Mouse (Mus musculus) neural tube, embryonic 13.5 days (tissue): Measurements from ENCODE around the gene Tatdn3. TPM values are rescaled to one million over a fixed set of nuclear protein-coding genes. Genes with fewer than 3 reads are reported as not detected.

Experiments used
- ATAC-seq: fragments of 200-750 bp; cut with Nextera tagmentation; 2 replicates; pipeline ENCODE4 v1.8.0; 2017; ENCODE audit warnings: low read depth, mild to moderate bottlenecking, moderate TSS enrichment, moderate library complexity
- H3K27ac ChIP-seq: fragments of 300-500 bp; sonication (generic); replicated peaks from 2 replicates; pipeline ENCODE4 v1.5.1; 2015; ENCODE audit warnings: moderate library complexity, mild to moderate bottlenecking, inconsistent platforms
- H3K27me3 ChIP-seq: fragments of 300-500 bp; sonication (generic); 2 replicates; pipeline ENCODE4 v1.6.1; 2015; ENCODE audit warnings: mild to moderate bottlenecking, inconsistent platforms
- H3K36me3 ChIP-seq: fragments of 300-500 bp; sonication (generic); 2 replicates; pipeline ENCODE4 v1.6.1; 2015; ENCODE audit warnings: mild to moderate bottlenecking, inconsistent platforms
- H3K4me1 ChIP-seq: fragments of 300-500 bp; sonication (generic); replicated peaks from 2 replicates; pipeline ENCODE4 v1.6.1; 2015; ENCODE audit warnings: inconsistent platforms
- H3K4me2 ChIP-seq: fragments of 300-500 bp; sonication (generic); 2 replicates; pipeline ENCODE4 v1.6.1; 2015; ENCODE audit warnings: inconsistent platforms, mild to moderate bottlenecking, moderate library complexity
- H3K4me3 ChIP-seq: fragments of 300-500 bp; sonication (generic); 2 replicates; pipeline ENCODE4 v1.5.1; 2015; ENCODE audit warnings: mild to moderate bottlenecking, inconsistent platforms
- H3K9ac ChIP-seq: fragments of 300-500 bp; sonication (generic); 2 replicates; pipeline ENCODE4 v1.6.1; 2015; ENCODE audit warnings: moderate library complexity, mild to moderate bottlenecking, inconsistent platforms
- H3K9me3 ChIP-seq: fragments of 300-500 bp; sonication (generic); 2 replicates; pipeline ENCODE4 v1.6.1; 2016; ENCODE audit warnings: inconsistent platforms
- WGBS: fragments of 180-500 bp; shearing (Covaris S2); methylation state at CpG from one replicate; pipeline ENCODE4 v1.1.7; 2015; 5-methylcytosine and 5-hydroxymethylcytosine counted together
- polyA plus RNA-seq: library from polyadenylated mRNA; unstranded; fragments of >200 nt; fragmentation: Nextera tagmentation; extraction: Ambion mirVana; gene quantifications from 2 replicates; pipeline ENCODE4 v1.2.1, GENCODE M21; 2015

The Tatdn3 gene
- polyA plus RNA-seq, result 16.6 and 17.5 TPM in 2 replicates

- peak within 1 kb of the TSS; percentile 80 for H3K9ac ChIP-seq
- ATAC-seq, result peak; percentile 95
- H3K9me3 ChIP-seq, result no peaks in the 10 kb centered on the region
- H3K4me3 ChIP-seq, result peak within 1 kb of the TSS; percentile 71
- H3K27me3 ChIP-seq, result no peaks in the 10 kb centered on the region
- H3K27ac ChIP-seq, result peak within 1 kb of the TSS; percentile 52
- peak within 1 kb of the TSS; percentile 88 for H3K4me2 ChIP-seq
- peaks cover 18% of the 10 kb centered on the region for H3K4me1 ChIP-seq
- H3K36me3 ChIP-seq, result no peaks in the 10 kb centered on the region
- under 1% methylated on average over 56 of the region's 56 CpGs for WGBS
These were observed at the start of gene Tatdn3, which contains the start of gene Nsl1 for GRCm38 (mm10) chr1:191062781-191063485. Gene Tatdn3, minus strand, starts transcription at chr1:191062932. Gene Nsl1, plus strand, starts transcription at chr1:191063012.

- H3K4me3 ChIP-seq, result no peak overlapping the region
- no peaks in the 10 kb centered on the region for H3K9me3 ChIP-seq
- H3K4me2 ChIP-seq, result no peak overlapping the region
- peaks cover 6% of the 10 kb centered on the region; the same call in 1 of the 2 replicates for H3K4me1 ChIP-seq
- H3K36me3 ChIP-seq, result no peaks in the 10 kb centered on the region
- no peak overlapping the region for H3K27ac ChIP-seq
- 60% methylated on average over 8 of the region's 8 CpGs for WGBS
- no peaks in the 10 kb centered on the region for H3K27me3 ChIP-seq
- no peak for ATAC-seq
- no peak overlapping the region for H3K9ac ChIP-seq
These were observed 48.4 kb upstream of the Tatdn3 start for GRCm38 (mm10) chr1:191111146-191111545.

- H3K9me3 ChIP-seq, result no peaks in the 10 kb centered on the region
These were observed 47.2 kb upstream of the Tatdn3 start for GRCm38 (mm10) chr1:191109907-191110306.

GRCm38 (mm10) chr1:191107306-191107705 is 44.6 kb upstream of the Tatdn3 start:
- WGBS, result 75% methylated on average over 10 of the region's 10 CpGs
- no peak for ATAC-seq
- Histone ChIP-seq H3K9ac (no peak overlapping the region), H3K27ac (no peak overlapping the region), H3K4me1 (peaks cover 6% of the 10 kb centered on the region; the same call in 1 of the 2 replicates), H3K27me3 (no peaks in the 10 kb centered on the region), H3K36me3 (no peaks in the 10 kb centered on the region), H3K9me3 (no peaks in the 10 kb centered on the region), H3K4me2 (no peak overlapping the region), H3K4me3 (no peak overlapping the region)

More at GRCm38 (mm10) chr1:191109907-191110306, 47.2 kb upstream of the Tatdn3 start:
- Histone ChIP-seq H3K4me2 (no peak overlapping the region), H3K9ac (no peak overlapping the region), H3K27ac (no peak overlapping the region), H3K4me3 (no peak overlapping the region), H3K36me3 (no peaks in the 10 kb centered on the region), H3K27me3 (no peaks in the 10 kb centered on the region), H3K4me1 (peaks cover 6% of the 10 kb centered on the region; the same call in 1 of the 2 replicates)
- ATAC-seq, result no peak
- WGBS, result 90% methylated on average over 9 of the region's 9 CpGs

- Histone ChIP-seq H3K27ac (no peak overlapping the region), H3K4me2 (no peak overlapping the region), H3K27me3 (peaks cover under 1% of the 10 kb centered on the region; the same call in 1 of the 2 replicates), H3K9me3 (0 out of 2 replicates have a peak, but pooled peaks cover 6% of the 10 kb centered on the region), H3K9ac (no peak overlapping the region), H3K4me3 (no peak overlapping the region), H3K4me1 (no peaks in the 10 kb centered on the region), H3K36me3 (no peaks in the 10 kb centered on the region)
- ATAC-seq, result no peak
- WGBS, result 84% methylated on average over 9 of the region's 9 CpGs
These were observed 42.5 kb upstream of the Tatdn3 start for GRCm38 (mm10) chr1:191105246-191105645.

GRCm38 (mm10) chr1:191102730-191103370 is 40.1 kb upstream of the Tatdn3 start:
- Histone ChIP-seq H3K4me3 (no peak overlapping the region), H3K27ac (no peak overlapping the region), H3K4me1 (peaks cover 9% of the 10 kb centered on the region), H3K4me2 (no peak overlapping the region), H3K9ac (no peak overlapping the region), H3K36me3 (no peaks in the 10 kb centered on the region), H3K27me3 (peaks cover 21% of the 10 kb centered on the region), H3K9me3 (0 out of 2 replicates have a peak, but pooled peaks cover 6% of the 10 kb centered on the region)
- 80% methylated on average over 15 of the region's 15 CpGs for WGBS
- ATAC-seq, result no peak

GRCm38 (mm10) chr1:191099772-191100291 is 37.1 kb upstream of the Tatdn3 start:
- 81% methylated on average over 5 of the region's 5 CpGs for WGBS

GRCm38 (mm10) chr1:191099114-191099513 is 36.4 kb upstream of the Tatdn3 start:
- peaks cover 28% of the 10 kb centered on the region for H3K27me3 ChIP-seq
- peak overlapping the region; percentile 59 for H3K4me3 ChIP-seq
- H3K36me3 ChIP-seq, result no peaks in the 10 kb centered on the region
- no peak for ATAC-seq
- H3K9me3 ChIP-seq, result 0 out of 2 replicates have a peak, but pooled peaks cover 6% of the 10 kb centered on the region
- WGBS, result 43% methylated on average over 5 of the region's 5 CpGs
- H3K27ac ChIP-seq, result no peak overlapping the region
- H3K4me2 ChIP-seq, result peak overlapping the region; percentile 99
- peaks cover 19% of the 10 kb centered on the region for H3K4me1 ChIP-seq
- H3K9ac ChIP-seq, result no peak overlapping the region

More at GRCm38 (mm10) chr1:191099772-191100291, 37.1 kb upstream of the Tatdn3 start:
- Histone ChIP-seq H3K27ac (no peak overlapping the region), H3K4me3 (no peak overlapping the region), H3K9ac (no peak overlapping the region), H3K4me2 (no peak overlapping the region), H3K36me3 (no peaks in the 10 kb centered on the region), H3K27me3 (peaks cover 28% of the 10 kb centered on the region), H3K9me3 (0 out of 2 replicates have a peak, but pooled peaks cover 6% of the 10 kb centered on the region), H3K4me1 (peaks cover 19% of the 10 kb centered on the region)
- ATAC-seq, result no peak

GRCm38 (mm10) chr1:191097802-191098747 is 35.3 kb upstream of the Tatdn3 start, which contains the start of gene Batf3:
Gene Batf3, plus strand, starts transcription at chr1:191097847.
- peak within 1 kb of the TSS; percentile 99 for H3K4me2 ChIP-seq
- peaks cover 19% of the 10 kb centered on the region for H3K4me1 ChIP-seq
- WGBS, result under 1% methylated on average over 87 of the region's 95 CpGs
- H3K27me3 ChIP-seq, result peaks cover 28% of the 10 kb centered on the region
- H3K36me3 ChIP-seq, result no peaks in the 10 kb centered on the region
- H3K9ac ChIP-seq, result peak within 1 kb of the TSS; percentile 62
- 0 out of 2 replicates have a peak, but pooled peaks cover 6% of the 10 kb centered on the region for H3K9me3 ChIP-seq
- ATAC-seq, result peak; percentile 64
- peak within 1 kb of the TSS; percentile 59 for H3K4me3 ChIP-seq
- H3K27ac ChIP-seq, result no peak within 1 kb of the TSS

- H3K9ac ChIP-seq, result no peak overlapping the region; the same call in 1 of the 2 replicates
- H3K4me2 ChIP-seq, result peak overlapping the region; percentile 99
- peak overlapping the region; percentile 59 for H3K4me3 ChIP-seq
- H3K27me3 ChIP-seq, result peaks cover 28% of the 10 kb centered on the region
- peaks cover 19% of the 10 kb centered on the region for H3K4me1 ChIP-seq
- H3K27ac ChIP-seq, result no peak overlapping the region
- 0 out of 2 replicates have a peak, but pooled peaks have one; percentile 16 for ATAC-seq
- WGBS, result 57% methylated on average over 14 of the region's 14 CpGs
- H3K36me3 ChIP-seq, result no peaks in the 10 kb centered on the region
- 0 out of 2 replicates have a peak, but pooled peaks cover 6% of the 10 kb centered on the region for H3K9me3 ChIP-seq
These were observed 34.3 kb upstream of the Tatdn3 start for GRCm38 (mm10) chr1:191096871-191097681.
